Mouse (Mus musculus) frontal cortex, postnatal 36 days (tissue): ENCODE measurements around the gene Megf6.

Experiments
- DNase-seq, 2 experiments: peaks; one replicate each; pipeline ENCODE4 v3.0.0; 2022; ENCODE audit warnings: low spot score in 2 of 2

Gene Megf6

GRCm38 (mm10) chr4:154170506-154171150 is at the start of gene Megf6:
Megf6 (plus strand) TSS chr4:154170730.
- DNase-seq, result peak in 1 of 2 experiments; percentile 36

DNA sequence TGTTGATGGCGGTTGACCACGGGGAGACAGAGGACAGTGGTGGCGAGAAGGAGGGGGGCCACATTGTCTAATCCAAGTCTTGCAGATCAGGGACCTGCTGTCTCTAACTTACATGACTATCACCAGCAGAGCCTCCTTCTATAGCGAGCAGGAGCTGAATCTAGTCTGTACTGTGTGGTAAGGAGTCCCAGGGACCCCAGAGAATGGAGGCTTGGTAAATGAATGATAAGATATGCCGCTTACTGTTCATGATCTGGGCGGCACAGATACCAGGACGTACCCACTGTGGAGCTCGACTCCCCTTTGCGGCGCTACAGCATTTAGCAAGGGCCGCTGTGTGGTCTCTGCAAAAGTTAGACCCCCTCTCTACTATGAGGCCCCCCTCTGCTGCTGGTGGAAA is 48.7 kb upstream of the Megf6 start:
- DNase-seq, result no peak

DNA sequence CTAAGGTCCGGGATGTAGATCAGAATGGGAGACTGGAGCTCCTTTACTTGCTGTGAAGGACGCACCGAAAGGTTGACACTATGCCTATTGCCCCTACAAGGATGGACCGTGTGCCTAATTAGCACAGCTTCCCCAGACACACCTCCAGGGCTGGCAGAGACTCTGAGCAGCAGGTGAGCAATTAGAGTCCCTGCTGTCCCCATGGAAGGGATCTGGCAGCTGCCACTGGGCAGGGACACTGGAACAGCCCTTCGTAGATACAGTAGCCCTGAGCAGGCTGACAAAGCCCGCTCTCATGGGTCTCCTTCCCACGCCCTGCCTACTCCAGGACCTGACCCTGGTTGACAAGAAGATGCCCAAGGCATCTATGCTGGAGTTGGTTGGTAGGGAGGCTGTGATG is 48.2 kb upstream of the Megf6 start:
- DNase-seq, result no peak

- DNase-seq, result no peak
Measured at GRCm38 (mm10) chr4:154123553-154123952, 47.0 kb upstream of the Megf6 start.

DNA sequence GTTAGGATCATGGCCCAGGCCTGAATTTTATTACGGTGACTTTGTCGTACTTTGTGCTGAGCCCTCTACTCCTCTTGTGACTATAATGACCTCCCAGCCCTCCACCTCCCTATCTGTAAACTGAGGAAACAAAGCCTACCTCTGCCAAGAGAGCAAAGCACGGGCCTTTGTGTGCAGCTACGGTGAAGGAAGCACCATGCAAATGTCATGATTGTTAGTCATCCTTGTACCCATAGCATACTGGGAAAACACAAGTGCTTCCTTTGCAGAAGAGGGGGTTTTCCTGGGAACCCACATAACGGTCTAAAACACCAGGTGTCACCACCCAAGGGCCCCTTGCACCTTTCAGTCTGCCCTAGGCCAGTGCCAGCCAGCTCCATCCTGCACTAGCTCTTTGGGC is 45.3 kb upstream of the Megf6 start:
- no peak for DNase-seq

GRCm38 (mm10) chr4:154127273-154127672 is 43.3 kb upstream of the Megf6 start:
- DNase-seq, result no peak

GRCm38 (mm10) chr4:154129950-154130349 is 40.6 kb upstream of the Megf6 start:
- DNase-seq, result no peak

DNA sequence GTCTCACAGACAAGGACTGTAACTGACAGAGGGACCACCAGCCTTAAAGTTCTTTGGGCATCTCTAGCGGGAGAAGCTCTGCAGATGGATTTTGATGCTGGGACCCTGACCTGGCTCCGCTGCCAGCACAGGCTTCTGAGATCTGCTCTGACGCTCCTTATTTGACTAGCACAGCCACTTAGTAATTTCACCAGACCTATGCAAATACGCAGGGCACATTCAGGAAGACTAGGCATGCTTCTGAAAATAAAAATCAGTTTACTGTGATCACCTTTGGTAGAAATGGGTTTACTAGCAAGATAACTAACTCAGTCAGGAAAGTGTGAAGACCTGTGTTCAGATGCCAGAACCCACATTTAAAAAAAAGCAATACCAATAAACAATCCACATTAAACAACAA is 38.6 kb upstream of the Megf6 start:
- DNase-seq, result no peak

DNA sequence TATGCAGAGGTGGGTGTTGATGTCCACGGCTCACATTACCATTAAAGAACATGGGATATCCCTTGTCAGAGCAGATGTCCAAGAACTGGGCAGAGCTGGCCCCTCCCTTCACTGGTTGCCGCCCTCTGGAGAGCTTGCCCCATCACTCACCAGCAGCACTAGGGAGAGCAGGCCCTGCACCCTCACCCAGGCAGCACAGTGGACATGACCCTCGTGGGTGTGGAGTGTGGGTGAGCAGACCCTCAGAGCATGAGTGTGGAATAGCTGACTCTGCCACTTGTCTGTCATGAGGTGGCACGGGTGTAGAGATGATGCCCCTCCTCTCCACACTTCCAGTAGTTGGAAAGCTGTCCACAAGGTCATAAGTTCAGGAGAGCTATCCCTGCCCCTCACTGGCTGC is 35.7 kb upstream of the Megf6 start:
- no peak for DNase-seq

GRCm38 (mm10) chr4:154137139-154137538 is 33.4 kb upstream of the Megf6 start:
- DNase-seq, result no peak

DNA sequence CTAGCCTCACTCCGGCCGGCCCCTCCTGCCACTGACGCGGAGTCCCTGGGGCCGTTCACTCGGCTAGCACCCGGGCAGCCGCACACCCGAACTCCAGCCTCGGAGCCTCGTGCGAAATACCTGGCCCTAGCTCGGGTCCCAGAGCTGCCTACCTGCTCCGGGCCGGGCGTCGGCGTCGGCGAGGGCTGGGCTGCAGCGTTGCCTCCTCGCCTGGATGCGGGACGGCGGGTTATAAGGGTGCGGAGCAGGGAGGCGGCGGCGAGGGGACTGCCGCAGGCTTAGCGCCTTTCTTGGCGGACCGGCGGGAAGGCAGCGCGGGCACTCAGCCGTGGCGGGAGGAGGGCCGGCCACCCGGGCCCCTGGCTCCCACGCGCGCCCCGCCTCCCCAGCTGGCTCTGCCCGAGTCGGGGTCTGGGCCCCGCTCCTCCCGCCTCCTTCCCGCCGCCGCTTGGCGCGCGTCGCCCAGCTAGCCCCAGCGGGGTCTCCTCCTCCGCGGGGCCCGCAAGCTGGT is 30.8 kb upstream of the Megf6 start:
- DNase-seq, result no peak

GRCm38 (mm10) chr4:154140182-154140212 is 30.5 kb upstream of the Megf6 start, which contains the start of gene Trp73:
Trp73 (minus strand) TSS chr4:154140208.
- no peak for DNase-seq

- DNase-seq, result no peak
Measured at GRCm38 (mm10) chr4:154140213-154141008, 30.1 kb upstream of the Megf6 start.

GRCm38 (mm10) chr4:154141009-154141867 is 29.3 kb upstream of the Megf6 start:
- DNase-seq, result no peak

- peak; percentile 88 to 89 for DNase-seq
Measured at GRCm38 (mm10) chr4:154142211-154143040, 28.1 kb upstream of the Megf6 start, which contains the start of gene Wrap73. Wrap73 (plus strand) TSS chr4:154142372.

DNA sequence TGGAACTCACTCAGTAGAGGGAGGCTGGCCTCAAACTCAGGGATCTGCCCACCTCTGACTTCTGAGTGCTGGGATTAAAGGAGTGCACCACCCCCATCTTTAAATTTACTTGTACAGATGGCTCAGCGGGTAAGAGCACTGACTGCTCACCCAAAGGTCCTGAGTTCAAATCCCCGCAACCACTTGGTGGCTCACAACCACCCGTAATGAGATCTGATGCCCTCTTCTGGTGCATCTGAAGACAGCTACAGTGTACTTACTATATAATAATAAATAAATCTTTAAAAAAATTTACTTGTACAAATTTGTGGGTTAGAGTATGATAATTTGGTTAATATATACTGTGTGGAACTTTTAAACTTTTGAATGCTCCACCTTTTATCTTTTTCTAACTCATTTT is 25.8 kb upstream of the Megf6 start:
- DNase-seq, result no peak

DNA sequence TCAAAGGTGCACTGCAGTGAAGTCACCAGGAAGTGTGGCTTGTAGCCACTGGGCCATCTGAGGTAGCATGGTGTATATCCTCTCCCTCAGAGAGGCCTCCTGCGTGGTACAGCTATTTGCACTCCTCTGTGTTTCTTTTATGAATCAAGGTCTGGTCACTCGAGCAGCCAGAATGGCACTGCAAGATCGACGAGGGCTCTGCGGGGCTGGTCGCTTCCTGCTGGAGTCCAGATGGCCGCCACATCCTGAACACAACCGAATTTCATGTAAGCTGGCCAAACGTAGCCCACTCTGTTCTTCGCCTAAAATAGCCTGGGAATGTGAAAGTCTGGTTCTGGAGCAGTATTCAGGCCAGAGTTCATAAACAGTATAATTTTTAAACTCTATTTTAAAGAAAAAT is 24.2 kb upstream of the Megf6 start:
- no peak for DNase-seq

DNA sequence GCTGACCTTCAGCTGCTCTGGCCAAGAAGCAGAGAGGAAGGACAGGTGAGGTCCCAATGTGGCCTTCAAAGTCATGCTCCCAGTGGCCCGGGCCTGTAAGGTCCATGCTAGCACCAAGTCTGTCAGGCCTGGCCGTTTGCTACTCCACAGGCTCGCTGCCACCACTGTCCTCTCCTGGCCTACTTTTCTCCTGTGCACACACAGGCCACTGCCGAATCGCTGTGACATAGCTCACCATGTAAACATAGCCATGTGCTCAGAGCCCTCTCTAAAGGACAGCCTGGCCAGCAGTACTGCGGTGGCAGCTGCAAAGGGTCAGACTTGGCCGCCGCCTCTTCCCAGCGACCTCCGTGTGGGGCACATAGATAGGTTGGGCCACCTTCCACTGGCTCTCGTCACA is 16.4 kb upstream of the Megf6 start:
- no peak for DNase-seq

GRCm38 (mm10) chr4:154156050-154156449 is 14.5 kb upstream of the Megf6 start:
- DNase-seq, result no peak

DNA sequence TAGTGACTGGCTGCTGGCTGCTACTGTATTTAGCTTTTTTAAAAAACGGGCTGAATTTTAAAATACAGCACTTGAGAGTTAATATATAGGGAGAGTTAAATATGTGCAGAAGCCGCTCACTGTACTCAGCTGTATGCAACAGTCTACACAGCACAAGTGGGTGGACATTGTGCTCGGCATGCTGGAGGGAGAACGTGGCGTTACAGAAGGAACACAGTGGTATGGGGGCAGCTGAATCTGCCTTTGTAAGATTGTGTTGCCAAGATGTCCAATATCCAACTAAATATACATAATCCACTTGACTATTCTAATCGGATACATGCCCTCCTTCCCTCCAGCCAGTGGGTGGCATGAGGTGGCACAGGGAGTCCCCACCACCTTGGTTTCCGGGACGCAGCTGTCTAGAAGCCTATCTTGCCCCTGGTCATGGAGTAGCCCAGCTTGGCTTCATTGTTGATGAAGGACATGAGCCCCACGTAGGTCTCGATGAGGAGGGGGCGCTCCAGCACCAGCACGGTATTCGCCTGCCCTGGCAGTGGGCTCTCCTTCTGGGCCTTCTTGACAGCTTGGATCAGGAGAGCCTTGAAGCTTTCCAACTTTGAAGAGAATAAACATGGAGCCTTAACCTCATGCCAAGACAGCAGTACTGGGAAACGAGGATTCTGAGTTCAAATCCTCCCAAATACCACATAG is 12.4 kb upstream of the Megf6 start:
- no peak for DNase-seq

- peak; percentile 77 to 86 for DNase-seq
Measured at GRCm38 (mm10) chr4:154159002-154159401, 11.5 kb upstream of the Megf6 start.
